Mouse (Mus musculus): ENCODE measurements at regions not wholly inside any gene's neighbourhood (a gene's known extent, or its start where the extent isn't known, plus 50 kb on each side); places are given as distances from the start of the nearest gene placed in this dataset.

- TF ChIP-seq GATA1 (IDR thresholded peaks at IDR 0.05; ENCODE audit: borderline replicate concordance, low read length) (no peak), CTCF (IDR thresholded peaks at IDR 0.05; ENCODE audit: low read depth, low read length) (no peak), TAL1 (conservative IDR thresholded peaks at IDR 0.05; ENCODE audit: low read depth, low read length) (no peak), POLR2AphosphoS5 (IDR thresholded peaks at IDR 0.05; ENCODE audit: insufficient replicate concordance, low read depth, low read length) (no peak), GATA2 (IDR thresholded peaks at IDR 0.05; ENCODE audit: borderline replicate concordance, low read depth, low read length) (no peak)
- no peaks in the 10 kb centered on the region for H3K36me3 ChIP-seq (replicated peaks)
- H3K4me3 ChIP-seq (ENCODE audit: low read depth, low read length) = no peak overlapping the region
- no peak for ATAC-seq (ENCODE audit: extremely low read depth, insufficient number of reproducible peaks, low FRiP score, poor library complexity, severe bottlenecking)
- H3K9me3 ChIP-seq (replicated peaks) = no peaks in the 10 kb centered on the region
- H3K27me3 ChIP-seq (ENCODE audit: insufficient read depth, low read length) = no peaks in the 10 kb centered on the region
- H3K4me1 ChIP-seq (ENCODE audit: insufficient read depth, low read depth, low read length) = peaks cover 84% of the 10 kb centered on the region
- DNase-seq (ENCODE audit: low spot score) = no peak
These were observed 50.6 kb upstream of the Larp1 start for GRCm38 (mm10) chr11:57958233-57958632.

GRCm38 (mm10) chr11:57956909-57957308 is 52.0 kb upstream of the Larp1 start:
- Histone ChIP-seq H3K4me1 (ENCODE audit: insufficient read depth, low read depth, low read length) (peaks cover 83% of the 10 kb centered on the region), H3K4me3 (ENCODE audit: low read depth, low read length) (no peak overlapping the region), H3K27me3 (ENCODE audit: insufficient read depth, low read length) (no peaks in the 10 kb centered on the region), H3K9me3 (replicated peaks) (no peaks in the 10 kb centered on the region), H3K36me3 (replicated peaks) (no peaks in the 10 kb centered on the region)
- TF ChIP-seq POLR2AphosphoS5 (IDR thresholded peaks at IDR 0.05; ENCODE audit: insufficient replicate concordance, low read depth, low read length) (no peak), TAL1 (conservative IDR thresholded peaks at IDR 0.05; ENCODE audit: low read depth, low read length) (no peak)
- ATAC-seq (ENCODE audit: extremely low read depth, insufficient number of reproducible peaks, low FRiP score, poor library complexity, severe bottlenecking) (no peak), DNase-seq (ENCODE audit: low spot score) (no peak)

GRCm38 (mm10) chr11:57956076-57956475 is 52.8 kb upstream of the Larp1 start:
- Histone ChIP-seq H3K27me3 (ENCODE audit: insufficient read depth, low read length) (no peaks in the 10 kb centered on the region), H3K4me1 (ENCODE audit: insufficient read depth, low read depth, low read length) (peaks cover 85% of the 10 kb centered on the region), H3K9me3 (replicated peaks) (no peaks in the 10 kb centered on the region), H3K4me3 (ENCODE audit: low read depth, low read length) (no peak overlapping the region; the same call in 1 of the 2 replicates), H3K36me3 (replicated peaks) (no peaks in the 10 kb centered on the region)
- no peak for TF ChIP-seq CTCF (IDR thresholded peaks at IDR 0.05; ENCODE audit: low read depth, low read length)
- TF ChIP-seq TAL1 (conservative IDR thresholded peaks at IDR 0.05; ENCODE audit: low read depth, low read length) = no peak
- TF ChIP-seq GATA1 (IDR thresholded peaks at IDR 0.05; ENCODE audit: borderline replicate concordance, low read length) = no peak
- TF ChIP-seq GATA2 (IDR thresholded peaks at IDR 0.05; ENCODE audit: borderline replicate concordance, low read depth, low read length) = no peak
- no peak for TF ChIP-seq POLR2AphosphoS5 (IDR thresholded peaks at IDR 0.05; ENCODE audit: insufficient replicate concordance, low read depth, low read length)
- DNase-seq (ENCODE audit: low spot score) = no peak
- ATAC-seq (ENCODE audit: extremely low read depth, insufficient number of reproducible peaks, low FRiP score, poor library complexity, severe bottlenecking) = no peak

GRCm38 (mm10) chr11:57955476-57955875 is 53.4 kb upstream of the Larp1 start:
- H3K36me3 ChIP-seq (replicated peaks) = no peaks in the 10 kb centered on the region
- H3K4me1 ChIP-seq (ENCODE audit: insufficient read depth, low read depth, low read length) = peaks cover 83% of the 10 kb centered on the region
- ATAC-seq (ENCODE audit: extremely low read depth, insufficient number of reproducible peaks, low FRiP score, poor library complexity, severe bottlenecking) (no peak), DNase-seq (ENCODE audit: low spot score) (no peak)
- no peaks in the 10 kb centered on the region for H3K27me3 ChIP-seq (ENCODE audit: insufficient read depth, low read length)
- H3K4me3 ChIP-seq (ENCODE audit: low read depth, low read length) = peak overlapping the region; percentile 56; the same call in 1 of the 2 replicates
- no peak for TF ChIP-seq GATA2 (IDR thresholded peaks at IDR 0.05; ENCODE audit: borderline replicate concordance, low read depth, low read length)
- no peak for TF ChIP-seq POLR2AphosphoS5 (IDR thresholded peaks at IDR 0.05; ENCODE audit: insufficient replicate concordance, low read depth, low read length)
- no peak for TF ChIP-seq TAL1 (conservative IDR thresholded peaks at IDR 0.05; ENCODE audit: low read depth, low read length)
- TF ChIP-seq CTCF (IDR thresholded peaks at IDR 0.05; ENCODE audit: low read depth, low read length) = no peak
- TF ChIP-seq GATA1 (IDR thresholded peaks at IDR 0.05; ENCODE audit: borderline replicate concordance, low read length) = no peak
- no peaks in the 10 kb centered on the region for H3K9me3 ChIP-seq (replicated peaks)

- peak; percentile 66 for ATAC-seq (ENCODE audit: extremely low read depth, insufficient number of reproducible peaks, low FRiP score, poor library complexity, severe bottlenecking)
- H3K4me1 ChIP-seq (ENCODE audit: insufficient read depth, low read depth, low read length) = peaks cover 81% of the 10 kb centered on the region
- H3K9me3 ChIP-seq (replicated peaks) = no peaks in the 10 kb centered on the region
- no peaks in the 10 kb centered on the region for H3K27me3 ChIP-seq (ENCODE audit: insufficient read depth, low read length)
- TF ChIP-seq GATA1 (IDR thresholded peaks at IDR 0.05; ENCODE audit: borderline replicate concordance, low read length) (no peak), TAL1 (conservative IDR thresholded peaks at IDR 0.05; ENCODE audit: low read depth, low read length) (peak; percentile 81), CTCF (IDR thresholded peaks at IDR 0.05; ENCODE audit: low read depth, low read length) (no peak), POLR2AphosphoS5 (IDR thresholded peaks at IDR 0.05; ENCODE audit: insufficient replicate concordance, low read depth, low read length) (no peak)
- peak overlapping the region; percentile 56; the same call in 1 of the 2 replicates for H3K4me3 ChIP-seq (ENCODE audit: low read depth, low read length)
- DNase-seq (ENCODE audit: low spot score) = peak; percentile 69
- H3K36me3 ChIP-seq (replicated peaks) = no peaks in the 10 kb centered on the region
These were observed 54.2 kb upstream of the Larp1 start for GRCm38 (mm10) chr11:57954510-57955184.

- Histone ChIP-seq H3K36me3 (replicated peaks) (no peaks in the 10 kb centered on the region), H3K4me3 (ENCODE audit: low read depth, low read length) (peak overlapping the region; percentile 23; the same call in 1 of the 2 replicates), H3K4me1 (ENCODE audit: insufficient read depth, low read depth, low read length) (peaks cover 81% of the 10 kb centered on the region), H3K9me3 (replicated peaks) (no peaks in the 10 kb centered on the region), H3K27me3 (ENCODE audit: insufficient read depth, low read length) (no peaks in the 10 kb centered on the region)
- DNase-seq (ENCODE audit: low spot score) (no peak), ATAC-seq (ENCODE audit: extremely low read depth, insufficient number of reproducible peaks, low FRiP score, poor library complexity, severe bottlenecking) (no peak)
- TF ChIP-seq CTCF (IDR thresholded peaks at IDR 0.05; ENCODE audit: low read depth, low read length) = no peak
These were observed 55.2 kb upstream of the Larp1 start for GRCm38 (mm10) chr11:57953694-57954093.
